24 mouse cellular contexts compared by ENCODE assay signal in genomic region chr1:91923567-91923966, GRCm38 (mm10).
"Had no signal": no experiment of that assay in that cellular context is flagged by ENCODE, and none has a peak within 500 bp of the region (broad histone marks: within the 10 kb centered on the region; RNA-seq: fewer than 3 reads in every experiment).

No protein-coding gene starts in this region.

- H3K4me2 ChIP-seq: intestine, embryonic 15.5 days; kidney, embryonic 15.5 days; limb, embryonic 13.5 days; liver, embryonic 12.5 days; liver, embryonic 15.5 days; lung, embryonic 15.5 days; midbrain, embryonic 11.5 days; midbrain, embryonic 15.5 days; neural tube, embryonic 13.5 days; stomach, embryonic 15.5 days had no signal

- H3K36me3 ChIP-seq: intestine, embryonic 15.5 days; kidney, embryonic 15.5 days; liver, embryonic 15.5 days; lung, embryonic 15.5 days; midbrain, embryonic 15.5 days; stomach, embryonic 15.5 days had no signal

- H3K9me3 ChIP-seq: intestine, embryonic 15.5 days; kidney, embryonic 15.5 days; limb, embryonic 10.5 days; limb, embryonic 13.5 days; liver, embryonic 12.5 days; liver, embryonic 15.5 days; lung, embryonic 15.5 days; megakaryocyte, embryonic 14.5 days; midbrain, embryonic 15.5 days; neural tube, embryonic 13.5 days; stomach, embryonic 15.5 days had no signal

- H3K4me1 ChIP-seq: liver, embryonic 15.5 days; megakaryocyte, embryonic 14.5 days; midbrain, embryonic 15.5 days; stomach, embryonic 15.5 days had no signal

- H3K4me3 ChIP-seq: intestine, embryonic 15.5 days; kidney, embryonic 15.5 days; limb, embryonic 10.5 days; limb, embryonic 13.5 days; liver, embryonic 12.5 days; liver, embryonic 15.5 days; lung, embryonic 15.5 days; megakaryocyte, embryonic 14.5 days; midbrain, embryonic 15.5 days; neural tube, embryonic 13.5 days; stomach, embryonic 15.5 days had no signal

- DNase-seq: kidney, adult 11 months; kidney, adult 8-10 months; kidney, postnatal 14 days; kidney, postnatal 4 days; liver; lung, adult 18-20 months; lung, postnatal 10 days; lung, postnatal 36 days; retina, postnatal 1 day; right cerebral cortex, postnatal 25 days; spleen, adult 18-20 months; thymus, postnatal 25 days had no signal

- ATAC-seq: intestine, embryonic 15.5 days; liver, embryonic 12.5 days; midbrain, embryonic 15.5 days had no signal

- H3K27me3 ChIP-seq: intestine, embryonic 15.5 days; kidney, embryonic 15.5 days; limb, embryonic 13.5 days; liver, embryonic 12.5 days; liver, embryonic 15.5 days; lung, embryonic 15.5 days; midbrain, embryonic 15.5 days; neural tube, embryonic 13.5 days; stomach, embryonic 15.5 days had no signal

- H3K27ac ChIP-seq: intestine, embryonic 15.5 days; kidney, embryonic 15.5 days; limb, embryonic 10.5 days; limb, embryonic 13.5 days; liver, embryonic 12.5 days; liver, embryonic 15.5 days; lung, embryonic 15.5 days; midbrain, embryonic 15.5 days; neural tube, embryonic 13.5 days; stomach, embryonic 15.5 days had no signal

- H3K9ac ChIP-seq: intestine, embryonic 15.5 days; kidney, embryonic 15.5 days; limb, embryonic 13.5 days; liver, embryonic 12.5 days; liver, embryonic 15.5 days; lung, embryonic 15.5 days; midbrain, embryonic 15.5 days; neural tube, embryonic 13.5 days; stomach, embryonic 15.5 days had no signal
